Mouse (Mus musculus) small intestine, adult 2 months (tissue): ENCODE data around the gene Akap6.

Source experiments
- CTCF ChIP-seq: fragments of 200-500 bp; IDR thresholded peaks from 2 replicates; pipeline ENCODE4 v1.5.1; 2012; ENCODE audit warnings: low read depth, mild to moderate bottlenecking, control low read depth, inconsistent platforms, low read length, moderate library complexity, mixed read lengths; ENCODE audit not compliant: insufficient replicate concordance, insufficient read length; ENCODE audit errors: extremely low read depth
- POLR2A ChIP-seq: fragments of 200-500 bp; IDR thresholded peaks from 2 replicates; pipeline ENCODE4 v1.6.1; 2012; ENCODE audit warnings: low read depth, mild to moderate bottlenecking, control low read depth, inconsistent platforms, low read length, moderate library complexity

GRCm38 (mm10) chr12:53014539-53014938 is 315.4 kb downstream of the Akap6 start:
- TF ChIP-seq POLR2A: no peak
- TF ChIP-seq CTCF: no peak
